Mouse (Mus musculus) MEL (cell line): ENCODE results near the gene Crybb3. TPM values are rescaled to one million over a fixed set of nuclear protein-coding genes. Genes with fewer than 3 reads are reported as not detected.

Source experiments
- DNase-seq: peaks from one replicate; pipeline ENCODE4 v3.0.0; 2011; ENCODE audit warnings: low read depth, low spot score
- H3K27ac ChIP-seq: 2 replicates; pipeline ENCODE4 v1.5.1; 2012; ENCODE audit warnings: low read depth, mild to moderate bottlenecking, control low read depth, low read length, moderate library complexity; ENCODE audit not compliant: control insufficient read depth
- H3K27me3 ChIP-seq, 2 experiments: fragments of 150-350 bp in 1 of 2; sonication (generic) in 1 of 2; 2 replicates each; pipeline ENCODE4 v1.6.1; 2012; ENCODE audit warnings: low read length in 2 of 2, mild to moderate bottlenecking in 2 of 2, improper control_type of control experiment in 1 of 2, moderate library complexity in 1 of 2; ENCODE audit not compliant: insufficient read depth in 2 of 2, control insufficient read depth in 1 of 2
- H3K36me3 ChIP-seq, 2 experiments: 2 replicates each; pipeline ENCODE4 v1.6.1; 2012 to 2014; ENCODE audit warnings: low read length in 2 of 2, improper control_type of control experiment in 1 of 2, inconsistent platforms in 1 of 2, mild to moderate bottlenecking in 1 of 2; ENCODE audit not compliant: insufficient read depth in 2 of 2, control insufficient read depth in 1 of 2
- H3K4me1 ChIP-seq, 2 experiments: fragments of 150-350 bp in 1 of 2; sonication (generic) in 1 of 2; 2 replicates each; pipeline ENCODE4 v1.6.1; 2012; ENCODE audit warnings: low read length in 2 of 2, improper control_type of control experiment in 1 of 2, mild to moderate bottlenecking in 1 of 2; ENCODE audit not compliant: insufficient read depth in 2 of 2, control insufficient read depth in 1 of 2
- H3K4me3 ChIP-seq, 2 experiments: fragments of 150-350 bp in 1 of 2; sonication (generic) in 1 of 2; 2 replicates each; pipeline ENCODE4 v1.5.1; 2012; ENCODE audit warnings: low read depth in 2 of 2, low read length in 2 of 2, mild to moderate bottlenecking in 2 of 2, moderate library complexity in 2 of 2, control low read depth in 1 of 2, improper control_type of control experiment in 1 of 2; ENCODE audit not compliant: control insufficient read depth in 1 of 2, insufficient read depth in 1 of 2
- H3K79me2 ChIP-seq: 2 replicates; pipeline ENCODE4 v1.6.1; 2012; ENCODE audit warnings: mild to moderate bottlenecking, low read length, moderate library complexity; ENCODE audit not compliant: control insufficient read depth, poor library complexity, insufficient read depth
- H3K9ac ChIP-seq: 2 replicates; pipeline ENCODE4 v1.6.1; 2012; ENCODE audit warnings: low read depth, mild to moderate bottlenecking, control low read depth, low read length, moderate library complexity; ENCODE audit not compliant: control insufficient read depth, poor library complexity, severe bottlenecking
- H3K9me3 ChIP-seq: fragments of 150-350 bp; sonication (generic); replicated peaks from 2 replicates; pipeline ENCODE4 v1.6.1; 2012; ENCODE audit warnings: mild to moderate bottlenecking, low read length, improper control_type of control experiment, moderate library complexity; ENCODE audit not compliant: insufficient read depth
- BHLHE40 ChIP-seq: IDR thresholded peaks from 2 replicates; pipeline ENCODE4 v1.6.1; 2012; ENCODE audit warnings: low read depth, mild to moderate bottlenecking, inconsistent platforms, low read length, improper control_type of control experiment, borderline replicate concordance
- CHD2 ChIP-seq: IDR thresholded peaks from 2 replicates; pipeline ENCODE4 v1.6.1; 2011; ENCODE audit warnings: low read length, improper control_type of control experiment
- ELF1 ChIP-seq: IDR thresholded peaks from 2 replicates; pipeline ENCODE4 v1.6.1; 2014; ENCODE audit warnings: low read depth, mild to moderate bottlenecking, inconsistent platforms, low read length, improper control_type of control experiment, moderate library complexity
- EP300 ChIP-seq, 2 experiments: IDR thresholded peaks; 2 replicates each; pipeline ENCODE4 v1.6.1; 2011; ENCODE audit warnings: improper control_type of control experiment in 2 of 2, low read length in 2 of 2, low read depth in 1 of 2, mild to moderate bottlenecking in 1 of 2
- JUND ChIP-seq: IDR thresholded peaks from 2 replicates; pipeline ENCODE4 v1.6.1; 2011; ENCODE audit warnings: low read depth, mild to moderate bottlenecking, improper control_type of control experiment, low read length
- KAT2A ChIP-seq: conservative IDR thresholded peaks from 2 replicates; pipeline ENCODE4 v1.6.1; 2012; ENCODE audit warnings: low read depth, low read length, improper control_type of control experiment, inconsistent platforms
- MAFK ChIP-seq: IDR thresholded peaks from 2 replicates; pipeline ENCODE4 v1.6.1; 2011; ENCODE audit warnings: low read depth, mild to moderate bottlenecking, low read length, improper control_type of control experiment, borderline replicate concordance
- MEF2A ChIP-seq: IDR thresholded peaks from 2 replicates; pipeline ENCODE4 v1.6.1; 2014; ENCODE audit warnings: low read depth, mild to moderate bottlenecking, inconsistent platforms, low read length, improper control_type of control experiment; ENCODE audit not compliant: poor library complexity, insufficient replicate concordance, severe bottlenecking; ENCODE audit errors: extremely low read depth
- MYB ChIP-seq: IDR thresholded peaks from 2 replicates; pipeline ENCODE4 v1.6.1; 2011; ENCODE audit warnings: mild to moderate bottlenecking, low read depth, low read length, improper control_type of control experiment
- MYC ChIP-seq: IDR thresholded peaks from 2 replicates; pipeline ENCODE4 v1.6.1; 2011; ENCODE audit warnings: low read depth, mild to moderate bottlenecking, low read length, improper control_type of control experiment, moderate library complexity
- NRF1 ChIP-seq: IDR thresholded peaks from 2 replicates; pipeline ENCODE4 v1.6.1; 2014; ENCODE audit warnings: low read depth, mild to moderate bottlenecking, inconsistent platforms, low read length, improper control_type of control experiment, moderate library complexity; ENCODE audit not compliant: poor library complexity, insufficient read depth, severe bottlenecking
- POLR2A ChIP-seq, 2 experiments: IDR thresholded peaks; 2 replicates each; pipeline ENCODE4 v1.6.1; 2011 to 2012; ENCODE audit warnings: low read length in 2 of 2, mild to moderate bottlenecking in 2 of 2, control low read depth in 1 of 2, improper control_type of control experiment in 1 of 2, low read depth in 1 of 2, moderate library complexity in 1 of 2; ENCODE audit not compliant: control insufficient read depth in 1 of 2, insufficient read depth in 1 of 2, poor library complexity in 1 of 2
- SIN3A ChIP-seq: IDR thresholded peaks from 2 replicates; pipeline ENCODE4 v1.6.1; 2012; ENCODE audit warnings: low read length, improper control_type of control experiment, inconsistent platforms
- SMC3 ChIP-seq: IDR thresholded peaks from 2 replicates; pipeline ENCODE4 v1.6.1; 2011; ENCODE audit warnings: low read depth, low read length, improper control_type of control experiment
- TAL1 ChIP-seq: IDR thresholded peaks from 2 replicates; pipeline ENCODE4 v1.6.1; 2012; ENCODE audit warnings: mild to moderate bottlenecking, inconsistent platforms, low read length, moderate library complexity, mixed read lengths
- TBP ChIP-seq: IDR thresholded peaks from 2 replicates; pipeline ENCODE4 v1.8.0; 2011; ENCODE audit warnings: low read depth, low read length, improper control_type of control experiment
- ZMIZ1 ChIP-seq: IDR thresholded peaks from 2 replicates; pipeline ENCODE4 v1.6.1; 2012; ENCODE audit warnings: low read depth, mild to moderate bottlenecking, inconsistent platforms, low read length, improper control_type of control experiment, moderate library complexity
- polyA plus RNA-seq, 2 experiments: library from polyadenylated mRNA; stranded (reverse) in 1 of 2; unstranded in 1 of 2; fragments of >175 nt in 1 of 2; fragments of >200 nt in 1 of 2; gene quantifications; 2 replicates each; pipeline versions ENCODE4 v1.2.1 to v1.2.4; 2012; ENCODE audit warnings: low replicate concordance in 2 of 2, low read depth in 1 of 2; ENCODE audit not compliant: insufficient read length in 2 of 2, insufficient read depth in 1 of 2, missing spikeins in 1 of 2
- total RNA-seq: library from RNA; depleted of rRNA; stranded (reverse); fragments of 300-350 nt; gene quantifications from 2 replicates; pipeline ENCODE4 v1.2.3, GENCODE M21; 2012

Crybb3 gene
- total and polyA plus RNA-seq, 3 experiments, result not detected

- DNase-seq, result no peak
- Histone ChIP-seq H3K9ac (no peak overlapping the region), H3K4me1 (no peaks in the 10 kb centered on the region), H3K36me3 (no peaks in the 10 kb centered on the region), H3K27ac (no peak overlapping the region), H3K79me2 (no peaks in the 10 kb centered on the region), H3K27me3 (no peaks in the 10 kb centered on the region), H3K4me3 (no peak overlapping the region), H3K9me3 (no peaks in the 10 kb centered on the region)
- TF ChIP-seq POLR2A (IDR thresholded peaks at IDR 0.05; ENCODE audit: control insufficient read depth in 1 of 2, insufficient read depth in 1 of 2, low read depth in 1 of 2, low read length in 2 of 2, poor library complexity in 1 of 2), result no peak
- TF ChIP-seq MEF2A, result no peak
- no peak for TF ChIP-seq MAFK
- no peak for TF ChIP-seq SIN3A
- no peak for TF ChIP-seq MYB
- TF ChIP-seq TAL1, result no peak
These were observed 37.9 kb upstream of the Crybb3 start for GRCm38 (mm10) chr5:113119291-113119690.

- H3K36me3 ChIP-seq, result no peaks in the 10 kb centered on the region
- H3K4me1 ChIP-seq, result no peaks in the 10 kb centered on the region
- no peak for DNase-seq
- H3K9me3 ChIP-seq, result no peaks in the 10 kb centered on the region
- H3K79me2 ChIP-seq, result no peaks in the 10 kb centered on the region
- H3K27ac ChIP-seq, result no peak overlapping the region
- TF ChIP-seq ZMIZ1 (no peak), KAT2A (no peak), CHD2 (no peak), JUND (no peak), EP300 (IDR thresholded peaks at IDR 0.05; ENCODE audit: low read depth in 1 of 2, low read length in 2 of 2) (no peak), POLR2A (IDR thresholded peaks at IDR 0.05; ENCODE audit: control insufficient read depth in 1 of 2, insufficient read depth in 1 of 2, low read depth in 1 of 2, low read length in 2 of 2, poor library complexity in 1 of 2) (no peak), TBP (no peak), BHLHE40 (no peak), MYC (no peak), SMC3 (no peak), NRF1 (no peak), ELF1 (no peak)
- H3K4me3 ChIP-seq, result no peak overlapping the region
- no peak overlapping the region for H3K9ac ChIP-seq
- H3K27me3 ChIP-seq, result no peaks in the 10 kb centered on the region
These were observed 37.3 kb upstream of the Crybb3 start for GRCm38 (mm10) chr5:113118695-113119094.
